Mouse (Mus musculus) duodenum, adult 2 months (tissue): Measurements from ENCODE around the gene Olfr1178. TPM values are rescaled to one million over a fixed set of nuclear protein-coding genes. Genes with fewer than 3 reads are reported as not detected.

ENCODE experiments used
- polyA plus RNA-seq: library from polyadenylated mRNA; depleted of rRNA; stranded (reverse); fragments of >200 nt; gene quantifications from 2 replicates; pipeline ENCODE4 v1.2.3, GENCODE M21; 2012; ENCODE audit warnings: low replicate concordance; rRNA removed

Gene Olfr1178
- not detected in 2 replicates for polyA plus RNA-seq

DNA sequence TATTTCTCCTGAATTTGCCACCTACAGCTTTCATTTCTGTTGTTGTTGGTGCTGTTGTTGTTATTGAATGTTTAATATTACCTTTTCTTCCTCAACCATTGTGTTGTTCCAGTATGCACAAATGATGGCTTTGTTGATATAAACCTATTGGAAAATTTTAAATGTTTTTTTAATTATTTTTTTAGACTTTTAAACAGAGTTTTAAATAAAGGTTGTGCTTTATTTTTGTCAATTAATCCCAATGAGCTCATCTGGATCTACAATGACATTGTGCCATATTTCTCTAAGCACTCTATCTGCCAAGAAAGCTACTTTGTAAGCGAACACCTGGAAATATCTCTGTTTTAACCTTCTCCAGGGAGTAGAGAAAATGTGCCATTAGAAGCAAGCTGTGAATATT is at the start of gene Olfr1178:
Olfr1178 (plus strand) TSS at position 301 of the 400 bp plus-strand sequence.

DNA sequence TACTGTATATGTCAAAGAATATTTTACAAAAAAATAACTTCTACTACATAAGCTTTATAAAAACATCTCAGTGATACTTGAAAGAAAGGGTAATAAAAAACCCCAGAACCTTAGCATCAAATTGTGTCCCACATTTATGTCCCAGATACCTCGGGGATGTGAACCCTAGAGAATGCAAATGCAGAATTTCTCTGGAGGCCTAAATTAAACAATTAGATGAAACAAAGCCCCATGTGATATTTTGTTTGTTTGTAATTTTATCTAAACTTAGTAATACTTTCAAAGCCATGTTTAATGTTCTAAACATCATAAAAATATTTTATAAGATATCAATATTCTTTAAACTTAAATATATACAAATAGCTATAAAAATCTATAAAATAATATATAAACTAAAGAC is 40.5 kb upstream of the Olfr1178 start, which contains the start of gene Olfr1177-ps:
Olfr1177-ps (minus strand) TSS at position 101 of the 400 bp plus-strand sequence.

DNA sequence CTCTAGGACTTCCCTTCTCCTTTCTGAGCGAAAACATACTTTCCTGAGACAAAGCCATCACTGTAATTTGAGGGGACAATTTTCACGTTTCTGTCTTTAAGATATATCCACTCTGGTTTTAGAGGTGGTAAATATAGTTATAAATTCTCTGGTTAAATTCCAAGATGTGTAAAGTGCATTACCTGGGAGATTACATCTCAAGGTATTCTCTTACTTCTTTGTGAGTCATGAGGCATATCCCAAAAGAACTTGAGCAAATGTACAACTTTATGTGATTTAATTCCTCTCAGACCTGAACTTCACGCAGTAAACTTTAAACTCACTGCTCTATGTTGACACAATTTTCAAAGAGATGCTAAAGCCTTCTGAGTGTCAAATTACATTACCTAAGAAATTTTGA is 19.5 kb downstream of the Olfr1178 start, which contains the start of gene Olfr1179:
Olfr1179 (minus strand) TSS at position 101 of the 400 bp plus-strand sequence.

DNA sequence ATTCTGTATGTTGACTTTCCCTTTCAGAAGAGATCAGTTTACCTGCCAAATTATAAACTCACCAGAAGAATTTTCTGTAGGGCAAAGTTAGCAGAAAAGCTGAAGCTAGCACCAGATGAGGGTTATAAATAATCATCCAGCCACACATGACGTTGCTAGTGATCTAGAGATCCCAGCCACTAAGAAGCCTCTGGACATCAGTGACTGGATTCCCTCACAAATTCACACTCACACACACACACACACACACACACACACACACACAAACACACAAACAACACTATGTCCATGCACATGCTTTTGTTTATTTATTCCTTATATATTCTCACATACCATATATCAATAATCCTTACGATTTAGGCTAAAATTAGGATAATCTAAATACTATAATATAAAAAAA is 32.2 kb downstream of the Olfr1178 start, which contains the start of gene Olfr1180:
Olfr1180 (minus strand) TSS at position 101 of the 400 bp plus-strand sequence.

DNA sequence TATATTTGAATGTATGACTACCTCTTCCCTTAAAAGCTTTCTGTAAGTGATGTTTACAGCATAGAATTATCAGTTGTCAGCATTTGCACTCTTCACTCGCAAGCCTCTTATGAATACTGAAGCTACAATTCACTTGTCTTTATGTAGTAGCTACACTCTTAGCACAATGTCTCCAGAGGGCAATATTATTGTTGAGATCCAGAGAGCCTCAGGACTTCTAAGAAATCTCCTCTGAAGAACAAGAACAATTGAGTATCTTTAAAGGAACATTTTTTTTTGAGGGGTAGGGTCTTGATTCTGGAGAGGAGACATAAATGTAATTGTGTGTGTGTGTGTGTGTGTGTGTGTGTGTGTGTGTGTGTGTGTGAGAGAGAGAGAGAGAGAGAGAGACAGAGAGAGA is 39.2 kb downstream of the Olfr1178 start, which contains the start of gene Olfr1181:
Olfr1181 (minus strand) TSS at position 101 of the 400 bp plus-strand sequence.

DNA sequence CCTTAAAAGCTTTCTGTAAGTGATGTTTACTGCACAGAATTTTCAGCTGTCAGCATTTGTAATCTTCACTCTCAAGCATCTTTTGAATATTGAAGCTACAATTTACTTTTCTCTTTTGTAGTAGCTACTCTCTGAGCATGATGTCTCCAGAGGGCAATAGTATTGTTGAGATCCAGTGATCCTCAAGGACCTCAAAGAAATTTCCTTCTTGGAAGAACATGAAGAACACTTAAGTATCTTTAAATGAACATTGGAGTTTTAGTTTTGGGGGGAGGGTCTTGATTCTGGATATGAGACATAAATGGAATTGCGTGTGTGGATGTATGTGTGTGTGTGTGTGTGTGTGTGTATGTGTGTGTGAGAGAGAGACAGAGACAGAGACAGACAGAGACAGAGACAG is 62.2 kb downstream of the Olfr1178 start, which contains the start of gene Gm13757:
Gm13757 (minus strand) TSS at position 101 of the 400 bp plus-strand sequence.

Other genes starting within 250 kb of the Olfr1178 start
- not detected in 2 replicates for gene Olfr1167, start 231.9 kb upstream of the Olfr1178 start, polyA plus RNA-seq
- gene Olfr1168, start 205.2 kb upstream of the Olfr1178 start, polyA plus RNA-seq: not detected in 2 replicates
- not detected in 2 replicates for gene Olfr1170, start 158.7 kb upstream of the Olfr1178 start, polyA plus RNA-seq
- not detected in 2 replicates for gene Olfr1173, start 107.2 kb upstream of the Olfr1178 start, polyA plus RNA-seq
- gene Olfr1174-ps, start 71.9 kb upstream of the Olfr1178 start, polyA plus RNA-seq: not detected in 2 replicates
- not detected in 2 replicates for gene Olfr1175-ps, start 59.8 kb upstream of the Olfr1178 start, polyA plus RNA-seq
- gene Olfr1176, start 50.3 kb upstream of the Olfr1178 start, polyA plus RNA-seq: not detected in 2 replicates
- not detected in 2 replicates for gene Olfr1177-ps, start 40.6 kb upstream of the Olfr1178 start, polyA plus RNA-seq
- not detected in 2 replicates for gene Olfr1179, start 19.4 kb downstream of the Olfr1178 start, polyA plus RNA-seq
- not detected in 2 replicates for gene Olfr1180, start 32.1 kb downstream of the Olfr1178 start, polyA plus RNA-seq
- not detected in 2 replicates for gene Olfr1181, start 39.1 kb downstream of the Olfr1178 start, polyA plus RNA-seq
- gene Gm13757, start 62.1 kb downstream of the Olfr1178 start, polyA plus RNA-seq: not detected in 2 replicates
- not detected in 2 replicates for gene Olfr1183, start 67.8 kb downstream of the Olfr1178 start, polyA plus RNA-seq
- not detected in 2 replicates for gene Olfr1184, start 96.5 kb downstream of the Olfr1178 start, polyA plus RNA-seq
- gene Olfr1185-ps1, start 106.3 kb downstream of the Olfr1178 start, polyA plus RNA-seq: not detected in 2 replicates
- not detected in 2 replicates for gene Olfr1186, start 131.5 kb downstream of the Olfr1178 start, polyA plus RNA-seq
- not detected in 2 replicates for gene Olfr1188, start 169.9 kb downstream of the Olfr1178 start, polyA plus RNA-seq
- not detected in 2 replicates for gene Olfr1189, start 199.4 kb downstream of the Olfr1178 start, polyA plus RNA-seq